Mouse (Mus musculus) limb, embryonic 15.5 days (tissue): ENCODE data around the gene Ift20. TPM values are rescaled to one million over a fixed set of nuclear protein-coding genes. Genes with fewer than 3 reads are reported as not detected.

Experiments
- ATAC-seq: fragments of 200-750 bp; cut with Nextera tagmentation; 2 replicates; pipeline ENCODE4 v1.8.0; 2017; ENCODE audit warnings: low read depth, moderate TSS enrichment; ENCODE audit not compliant: insufficient number of reproducible peaks, low FRiP score, low TSS enrichment
- H3K27ac ChIP-seq: fragments of 300-500 bp; sonication (generic); 2 replicates; pipeline ENCODE4 v1.5.1; 2015; ENCODE audit warnings: moderate library complexity, mild to moderate bottlenecking, inconsistent platforms
- H3K27me3 ChIP-seq: fragments of 300-500 bp; sonication (generic); 2 replicates; pipeline ENCODE4 v1.6.1; 2015; ENCODE audit warnings: inconsistent platforms
- H3K36me3 ChIP-seq: fragments of 300-500 bp; sonication (generic); 2 replicates; pipeline ENCODE4 v1.6.1; 2015; ENCODE audit warnings: inconsistent platforms
- H3K4me1 ChIP-seq: fragments of 300-500 bp; sonication (generic); 2 replicates; pipeline ENCODE4 v1.6.1; 2015; ENCODE audit warnings: inconsistent platforms
- H3K4me2 ChIP-seq: fragments of 300-500 bp; sonication (generic); 2 replicates; pipeline ENCODE4 v1.6.1; 2015; ENCODE audit warnings: mild to moderate bottlenecking, inconsistent platforms
- H3K4me3 ChIP-seq: fragments of 300-500 bp; sonication (generic); 2 replicates; pipeline ENCODE4 v1.5.1; 2015; ENCODE audit warnings: mild to moderate bottlenecking, inconsistent platforms
- H3K9ac ChIP-seq: fragments of 300-500 bp; sonication (generic); 2 replicates; pipeline ENCODE4 v1.6.1; 2015; ENCODE audit warnings: inconsistent platforms
- H3K9me3 ChIP-seq: fragments of 300-500 bp; sonication (generic); 2 replicates; pipeline ENCODE4 v1.6.1; 2016; ENCODE audit warnings: inconsistent platforms
- WGBS: fragments of 180-500 bp; shearing (Covaris S2); methylation state at CpG from one replicate; pipeline ENCODE4 v1.1.7; 2015; 5-methylcytosine and 5-hydroxymethylcytosine counted together
- polyA plus RNA-seq: library from polyadenylated mRNA; unstranded; fragments of >200 nt; fragmentation: Nextera tagmentation; extraction: Ambion mirVana; gene quantifications from 2 replicates; pipeline ENCODE4 v1.2.1, GENCODE M21; 2015

Gene Ift20
- polyA plus RNA-seq, 1 experiment from 2014 or later = 206 TPM

- Histone ChIP-seq H3K9ac (no peak overlapping the region), H3K9me3 (no peaks in the 10 kb centered on the region), H3K36me3 (peaks cover 29% of the 10 kb centered on the region), H3K27ac (no peak overlapping the region), H3K4me1 (no peaks in the 10 kb centered on the region), H3K4me2 (no peak overlapping the region), H3K27me3 (peaks cover 10% of the 10 kb centered on the region; the same call in 1 of the 2 replicates), H3K4me3 (no peak overlapping the region)
- no peak for ATAC-seq
- WGBS = 75% methylated on average over 3 of the region's 3 CpGs
Observed at GRCm38 (mm10) chr11:78505430-78505829, 30.7 kb upstream of the Ift20 start.

- H3K9ac ChIP-seq = no peak overlapping the region
- WGBS = 81% methylated on average over 5 of the region's 5 CpGs
- ATAC-seq = no peak
- H3K4me1 ChIP-seq = peaks cover 18% of the 10 kb centered on the region
- no peaks in the 10 kb centered on the region for H3K9me3 ChIP-seq
- H3K27me3 ChIP-seq = no peaks in the 10 kb centered on the region
- H3K4me2 ChIP-seq = no peak overlapping the region
- no peak overlapping the region for H3K27ac ChIP-seq
- H3K36me3 ChIP-seq = peaks cover 33% of the 10 kb centered on the region
- H3K4me3 ChIP-seq = no peak overlapping the region
Observed at GRCm38 (mm10) chr11:78509148-78509547, 27.0 kb upstream of the Ift20 start.

- H3K4me3 ChIP-seq = peak within 1 kb of the TSS; percentile 96
- H3K36me3 ChIP-seq = peaks cover 47% of the 10 kb centered on the region
- peak; percentile 95 for ATAC-seq
- H3K9ac ChIP-seq = peak within 1 kb of the TSS; percentile 94
- under 1% methylated on average over 66 of the region's 67 CpGs for WGBS
- no peaks in the 10 kb centered on the region for H3K27me3 ChIP-seq
- peak within 1 kb of the TSS; percentile 87 for H3K27ac ChIP-seq
- H3K4me1 ChIP-seq = peaks cover 18% of the 10 kb centered on the region
- peak within 1 kb of the TSS; percentile 87 for H3K4me2 ChIP-seq
- H3K9me3 ChIP-seq = no peaks in the 10 kb centered on the region
Observed at GRCm38 (mm10) chr11:78512025-78512957, 23.9 kb upstream of the Ift20 start, which contains the start of the genes Tmem199 and Poldip2. TSS of gene Tmem199 (minus strand) at chr11:78512172. TSS of gene Poldip2 (plus strand) at chr11:78512193.

- WGBS = 71% methylated on average over 3 of the region's 3 CpGs
- Histone ChIP-seq H3K9ac (peak overlapping the region; percentile 94), H3K27ac (no peak overlapping the region)
Observed at GRCm38 (mm10) chr11:78513106-78513790, 22.9 kb upstream of the Ift20 start.

GRCm38 (mm10) chr11:78515549-78516325, 20.4 kb upstream of the Ift20 start:
- Histone ChIP-seq H3K36me3 (peaks cover 65% of the 10 kb centered on the region), H3K4me2 (no peak overlapping the region), H3K27me3 (no peaks in the 10 kb centered on the region), H3K4me3 (no peak overlapping the region), H3K27ac (no peak overlapping the region), H3K9ac (no peak overlapping the region), H3K4me1 (peaks cover 18% of the 10 kb centered on the region), H3K9me3 (no peaks in the 10 kb centered on the region)
- 74% methylated on average over 2 of the region's 2 CpGs for whole genome bisulfite sequencing
- no peak for ATAC-seq

More at GRCm38 (mm10) chr11:78513106-78513790, 22.9 kb upstream of the Ift20 start:
- peak overlapping the region; percentile 96 for H3K4me3 ChIP-seq
- H3K36me3 ChIP-seq = peaks cover 47% of the 10 kb centered on the region
- H3K9me3 ChIP-seq = no peaks in the 10 kb centered on the region
- no peak for ATAC-seq
- peak overlapping the region; percentile 87 for H3K4me2 ChIP-seq
- H3K4me1 ChIP-seq = peaks cover 18% of the 10 kb centered on the region
- no peaks in the 10 kb centered on the region for H3K27me3 ChIP-seq

- Histone ChIP-seq H3K9ac (no peak overlapping the region), H3K9me3 (no peaks in the 10 kb centered on the region), H3K4me2 (no peak overlapping the region), H3K27me3 (no peaks in the 10 kb centered on the region), H3K36me3 (peaks cover 95% of the 10 kb centered on the region), H3K27ac (no peak overlapping the region), H3K4me1 (no peaks in the 10 kb centered on the region), H3K4me3 (no peak overlapping the region)
- WGBS = 94% methylated on average over 10 of the region's 10 CpGs
- ATAC-seq = no peak
Observed at GRCm38 (mm10) chr11:78518931-78519330, 17.2 kb upstream of the Ift20 start.

- Histone ChIP-seq H3K9ac (no peak overlapping the region), H3K4me3 (no peak overlapping the region), H3K27ac (no peak overlapping the region), H3K36me3 (peaks cover 96% of the 10 kb centered on the region), H3K27me3 (no peaks in the 10 kb centered on the region), H3K4me1 (0 out of 2 replicates have a peak, but pooled peaks cover 4% of the 10 kb centered on the region), H3K4me2 (no peak overlapping the region), H3K9me3 (no peaks in the 10 kb centered on the region)
- WGBS = 88% methylated on average over 3 of the region's 3 CpGs
- ATAC-seq = 0 out of 2 replicates have a peak, but pooled peaks have one; percentile 1
Observed at GRCm38 (mm10) chr11:78521880-78522279, 14.3 kb upstream of the Ift20 start.

GRCm38 (mm10) chr11:78522481-78522997, 13.6 kb upstream of the Ift20 start:
- ATAC-seq = no peak
- no peak overlapping the region for H3K4me3 ChIP-seq
- no peaks in the 10 kb centered on the region for H3K9me3 ChIP-seq
- no peak overlapping the region for H3K27ac ChIP-seq
- no peak overlapping the region for H3K4me2 ChIP-seq
- no peaks in the 10 kb centered on the region for H3K27me3 ChIP-seq
- H3K36me3 ChIP-seq = peaks cover 100% of the 10 kb centered on the region
- H3K9ac ChIP-seq = no peak overlapping the region
- 0 out of 2 replicates have a peak, but pooled peaks cover 4% of the 10 kb centered on the region for H3K4me1 ChIP-seq
- WGBS = 96% methylated on average over 1 of the region's 1 CpGs

- Histone ChIP-seq H3K9me3 (no peaks in the 10 kb centered on the region), H3K27ac (no peak overlapping the region), H3K27me3 (no peaks in the 10 kb centered on the region), H3K4me1 (0 out of 2 replicates have a peak, but pooled peaks cover 4% of the 10 kb centered on the region), H3K9ac (no peak overlapping the region), H3K4me2 (no peak overlapping the region), H3K36me3 (peaks cover 100% of the 10 kb centered on the region), H3K4me3 (no peak overlapping the region)
- WGBS = 86% methylated on average over 9 of the region's 9 CpGs
- ATAC-seq = no peak
Observed at GRCm38 (mm10) chr11:78523241-78523955, 12.8 kb upstream of the Ift20 start.

- H3K4me3 ChIP-seq = no peak overlapping the region
- no peaks in the 10 kb centered on the region for H3K27me3 ChIP-seq
- H3K4me2 ChIP-seq = no peak overlapping the region
- ATAC-seq = no peak
- no peaks in the 10 kb centered on the region for H3K9me3 ChIP-seq
- H3K36me3 ChIP-seq = peaks cover 98% of the 10 kb centered on the region
- H3K9ac ChIP-seq = no peak overlapping the region
- no peak overlapping the region for H3K27ac ChIP-seq
- 76% methylated on average over 2 of the region's 2 CpGs for WGBS
- 0 out of 2 replicates have a peak, but pooled peaks cover 4% of the 10 kb centered on the region for H3K4me1 ChIP-seq
Observed at GRCm38 (mm10) chr11:78524838-78525237, 11.3 kb upstream of the Ift20 start.
